Mouse (Mus musculus) forebrain, embryonic 14.5 days (tissue): ENCODE data around the gene Ereg. TPM values are rescaled to one million over a fixed set of nuclear protein-coding genes. Genes with fewer than 3 reads are reported as not detected.

ENCODE experiments used
- ATAC-seq: fragments of 200-750 bp; cut with Nextera tagmentation; 2 replicates; pipeline ENCODE4 v1.8.0; 2017; ENCODE audit warnings: mild to moderate bottlenecking, moderate library complexity
- DNase-seq: peaks from one replicate; pipeline ENCODE4 v3.0.0-alpha.2; 2015; ENCODE audit warnings: low spot score
- H3K27ac ChIP-seq: fragments of 300-500 bp; sonication (generic); 2 replicates; pipeline ENCODE4 v1.5.1; 2014; ENCODE audit warnings: low read depth, mild to moderate bottlenecking, control low read depth, low read length, moderate library complexity
- H3K27me3 ChIP-seq: fragments of 300-500 bp; sonication (generic); replicated peaks from 2 replicates; pipeline ENCODE4 v1.6.1; 2014; ENCODE audit warnings: low read length, control low read depth, mixed read lengths; ENCODE audit not compliant: control insufficient read depth, insufficient read depth
- H3K36me3 ChIP-seq: fragments of 300-500 bp; sonication (generic); 2 replicates; pipeline ENCODE4 v1.6.1; 2014; ENCODE audit warnings: low read length, control low read depth; ENCODE audit not compliant: control insufficient read depth, insufficient read depth
- H3K4me1 ChIP-seq: fragments of 300-500 bp; sonication (generic); 2 replicates; pipeline ENCODE4 v1.6.1; 2014; ENCODE audit warnings: antibody characterized with exemption, low read length, control low read depth; ENCODE audit not compliant: control insufficient read depth, insufficient read depth
- H3K4me2 ChIP-seq: fragments of 300-500 bp; sonication (generic); 2 replicates; pipeline ENCODE4 v1.6.1; 2014; ENCODE audit warnings: mild to moderate bottlenecking, control low read depth, low read length
- H3K4me3 ChIP-seq: fragments of 300-500 bp; sonication (generic); 2 replicates; pipeline ENCODE4 v1.5.1; 2014; ENCODE audit warnings: low read depth, low read length, control low read depth
- H3K9ac ChIP-seq: fragments of 300-500 bp; sonication (generic); 2 replicates; pipeline ENCODE4 v1.6.1; 2014; ENCODE audit warnings: mild to moderate bottlenecking, low read length, control low read depth, moderate library complexity
- H3K9me3 ChIP-seq: fragments of 300-500 bp; sonication (generic); replicated peaks from 2 replicates; pipeline ENCODE4 v1.6.1; 2016; ENCODE audit warnings: low read length, control low read depth, mixed read lengths; ENCODE audit not compliant: control insufficient read depth
- WGBS: fragments of 180-500 bp; shearing (Covaris S2); extraction: QIAGEN DNeasy Blood & Tissue Kit; methylation state at CpG from one replicate; pipeline ENCODE4 v1.1.7; 2014; 5-methylcytosine and 5-hydroxymethylcytosine counted together
- polyA plus RNA-seq: library from polyadenylated mRNA; unstranded; fragments of >200 nt; fragmentation: Nextera tagmentation; extraction: Ambion mirVana; gene quantifications from 2 replicates; pipeline ENCODE4 v1.2.1, GENCODE M21; 2014

The Ereg gene
- polyA plus RNA-seq, 1 experiment from 2014 or later: not detected

- no peak overlapping the region for H3K4me2 ChIP-seq
- no peak for ATAC-seq
- no peaks in the 10 kb centered on the region for H3K4me1 ChIP-seq
- no peaks in the 10 kb centered on the region for H3K9me3 ChIP-seq
- no peak overlapping the region for H3K27ac ChIP-seq
- H3K9ac ChIP-seq: no peak overlapping the region
- H3K4me3 ChIP-seq: no peak overlapping the region
- DNase-seq: no peak
- no peaks in the 10 kb centered on the region for H3K36me3 ChIP-seq
- no peaks in the 10 kb centered on the region for H3K27me3 ChIP-seq
- WGBS: 87% methylated on average over 4 of the region's 4 CpGs
These were observed 49.0 kb downstream of the Ereg start for GRCm38 (mm10) chr5:91123404-91123803.

GRCm38 (mm10) chr5:91124140-91124539, 49.7 kb downstream of the Ereg start:
- Histone ChIP-seq H3K4me1 (no peaks in the 10 kb centered on the region), H3K9ac (no peak overlapping the region), H3K9me3 (no peaks in the 10 kb centered on the region), H3K27ac (no peak overlapping the region), H3K36me3 (no peaks in the 10 kb centered on the region), H3K27me3 (no peaks in the 10 kb centered on the region), H3K4me3 (no peak overlapping the region), H3K4me2 (no peak overlapping the region)
- WGBS: 90% methylated on average over 2 of the region's 2 CpGs
- no peak for ATAC-seq
- DNase-seq: no peak

- no peak for ATAC-seq
- no peaks in the 10 kb centered on the region for H3K27me3 ChIP-seq
- H3K4me2 ChIP-seq: no peak overlapping the region
- H3K9me3 ChIP-seq: no peaks in the 10 kb centered on the region
- H3K27ac ChIP-seq: no peak overlapping the region
- H3K4me3 ChIP-seq: no peak overlapping the region
- no peaks in the 10 kb centered on the region for H3K36me3 ChIP-seq
- DNase-seq: no peak
- H3K4me1 ChIP-seq: no peaks in the 10 kb centered on the region
- H3K9ac ChIP-seq: no peak overlapping the region
- WGBS: 100% methylated on average over 1 of the region's 1 CpGs
These were observed 52.2 kb downstream of the Ereg start for GRCm38 (mm10) chr5:91126623-91127022.

GRCm38 (mm10) chr5:91134961-91135360, 60.5 kb downstream of the Ereg start:
- H3K4me2 ChIP-seq: no peak overlapping the region
- H3K9me3 ChIP-seq: no peaks in the 10 kb centered on the region
- no peak for ATAC-seq
- WGBS: 67% methylated on average over 1 of the region's 1 CpGs
- H3K4me3 ChIP-seq: no peak overlapping the region
- no peaks in the 10 kb centered on the region for H3K4me1 ChIP-seq
- no peak overlapping the region for H3K9ac ChIP-seq
- H3K27ac ChIP-seq: no peak overlapping the region
- no peaks in the 10 kb centered on the region for H3K36me3 ChIP-seq
- H3K27me3 ChIP-seq: 0 out of 2 replicates have a peak, but pooled peaks cover 6% of the 10 kb centered on the region
- no peak for DNase-seq

- no peak for DNase-seq
- H3K36me3 ChIP-seq: no peaks in the 10 kb centered on the region
- peak; percentile 37; the same call in 1 of the 2 replicates for ATAC-seq
- no peaks in the 10 kb centered on the region for H3K9me3 ChIP-seq
- no peak overlapping the region for H3K9ac ChIP-seq
- peak overlapping the region; percentile 87 for H3K4me2 ChIP-seq
- H3K4me1 ChIP-seq: no peaks in the 10 kb centered on the region
- peaks cover 6% of the 10 kb centered on the region; the same call in 1 of the 2 replicates for H3K27me3 ChIP-seq
- 3% methylated on average over 7 of the region's 7 CpGs for WGBS
- no peak overlapping the region for H3K27ac ChIP-seq
- H3K4me3 ChIP-seq: peak overlapping the region; percentile 53
These were observed 64.5 kb downstream of the Ereg start for GRCm38 (mm10) chr5:91138970-91139369.

GRCm38 (mm10) chr5:91139446-91139873, 65.0 kb downstream of the Ereg start, which contains the start of gene Areg:
Gene Areg, plus strand, starts transcription at chr5:91139599.
- peak within 1 kb of the TSS; percentile 87 for H3K4me2 ChIP-seq
- under 1% methylated on average over 44 of the region's 44 CpGs for WGBS
- H3K9ac ChIP-seq: peak within 1 kb of the TSS; percentile 60
- no peaks in the 10 kb centered on the region for H3K36me3 ChIP-seq
- H3K9me3 ChIP-seq: no peaks in the 10 kb centered on the region
- ATAC-seq (peak; percentile 92), DNase-seq (peak; percentile 63)
- H3K4me3 ChIP-seq: peak within 1 kb of the TSS; percentile 53
- no peaks in the 10 kb centered on the region for H3K4me1 ChIP-seq
- peaks cover 6% of the 10 kb centered on the region; the same call in 1 of the 2 replicates for H3K27me3 ChIP-seq
- H3K27ac ChIP-seq: no peak within 1 kb of the TSS

- ATAC-seq (no peak), DNase-seq (no peak)
- H3K4me2 ChIP-seq: no peak overlapping the region
- H3K4me3 ChIP-seq: no peak overlapping the region
- H3K4me1 ChIP-seq: no peaks in the 10 kb centered on the region
- no peak overlapping the region for H3K27ac ChIP-seq
- H3K9me3 ChIP-seq: no peaks in the 10 kb centered on the region
- H3K36me3 ChIP-seq: no peaks in the 10 kb centered on the region
- H3K27me3 ChIP-seq: peaks cover 6% of the 10 kb centered on the region; the same call in 1 of the 2 replicates
- WGBS: 58% methylated on average over 13 of the region's 13 CpGs
- H3K9ac ChIP-seq: no peak overlapping the region
These were observed 66.5 kb downstream of the Ereg start for GRCm38 (mm10) chr5:91140896-91141448.

Other genes starting within 250 kb of the Ereg start
- 0.56 TPM in 1 of 2 replicates, not detected in the other for gene Cxcl1, start 183.4 kb upstream of the Ereg start, polyA plus RNA-seq
- gene Cxcl2, start 170.8 kb upstream of the Ereg start, polyA plus RNA-seq: not detected in 2 replicates
- 71.9 and 86.0 TPM in 2 replicates for gene Mthfd2l, start 143.5 kb upstream of the Ereg start, polyA plus RNA-seq
- 0.16 and 0.25 TPM in 2 replicates for gene Epgn, start 47.2 kb upstream of the Ereg start, polyA plus RNA-seq
- gene Areg, start 65.0 kb downstream of the Ereg start, polyA plus RNA-seq: not detected in 2 replicates